In the genomic region with DNA sequence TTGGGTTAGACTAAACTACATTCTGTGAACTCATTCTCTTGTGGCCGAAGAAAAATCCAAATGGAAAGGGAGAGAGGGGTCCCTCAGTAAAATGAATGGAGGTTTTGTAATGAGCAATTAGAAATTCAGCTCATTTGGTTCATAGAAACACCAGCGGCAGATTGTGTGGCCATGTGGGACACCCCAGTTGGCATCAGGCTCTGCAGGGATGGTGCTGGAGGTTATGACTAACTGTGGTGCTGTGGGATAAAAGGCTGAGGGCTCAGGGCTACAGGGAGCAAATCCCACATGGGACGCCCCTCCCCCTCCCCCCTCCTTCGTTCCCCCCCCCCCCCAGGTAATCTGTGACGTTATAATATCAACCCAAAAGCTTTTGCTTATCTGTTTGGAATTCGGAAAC, we compare ENCODE assay signal across 15 mouse cellular contexts.
A peak's percentile ranks its signal among the peaks of the same experiment; 100 is the strongest.
DNase-seq lines count a peak whose midpoint lies in the region; ATAC-seq and TF ChIP-seq lines count a peak whose summit lies in the region.
"Had no signal": no experiment of that assay in that cellular context is flagged by ENCODE, and none has a peak within 500 bp of the region (broad histone marks: within the 10 kb centered on the region; RNA-seq: fewer than 3 reads in every experiment).

No protein-coding gene starts in this region.

- peak; percentile 27 for DNase-seq in Muller cell, postnatal 12 days (ENCODE audit: inconsistent ontology term)
- peak; percentile 86 for DNase-seq in brain, embryonic 14.5 days (ENCODE audit: low read depth)
- DNase-seq in forebrain, embryonic 14.5 days (ENCODE audit: low spot score) = peak; percentile 78
- peak; percentile 52 for DNase-seq in layer of hippocampus, adult 9-10 months (ENCODE audit: low spot score)
- no peak for DNase-seq in kidney, adult 2 months
- DNase-seq in testis, postnatal 14 days (ENCODE audit: low spot score) = no peak
- DNase-seq in kidney, postnatal 14 days = no peak
- DNase-seq: heart, adult 18-20 months; kidney, postnatal 10 days; lung, postnatal 10 days; thymus, adult 18-20 months had no signal

- H3K36me3 ChIP-seq in forebrain, embryonic 14.5 days (ENCODE audit: control insufficient read depth, insufficient read depth, low read length) = no peaks in the 10 kb centered on the region
- no peaks in the 10 kb centered on the region for H3K36me3 ChIP-seq in kidney, adult 2 months (ENCODE audit: control insufficient read depth, insufficient read depth, low read length)
- H3K36me3 ChIP-seq: limb, embryonic 13.5 days had no signal

- H3K4me2 ChIP-seq in forebrain, embryonic 14.5 days (ENCODE audit: low read length) = 0 out of 2 replicates have a peak overlapping the region, but pooled peaks have one; percentile 6
- H3K4me2 ChIP-seq: limb, embryonic 13.5 days had no signal

- H3K9me3 ChIP-seq in forebrain, embryonic 14.5 days (replicated peaks; ENCODE audit: control insufficient read depth, low read length) = no peaks in the 10 kb centered on the region
- H3K9me3 ChIP-seq: limb, embryonic 13.5 days had no signal

- no peak for TF ChIP-seq CTCF in brain, embryonic 14.5 days (IDR thresholded peaks at IDR 0.05; ENCODE audit: borderline replicate concordance, extremely low read depth, insufficient read depth, insufficient read length)
- no peak for TF ChIP-seq CTCF in kidney, adult 2 months (conservative IDR thresholded peaks at IDR 0.05; ENCODE audit: insufficient read depth, insufficient read length, low read depth, low read length)

- H3K9ac ChIP-seq in forebrain, embryonic 14.5 days (ENCODE audit: low read length) = no peak overlapping the region
- H3K9ac ChIP-seq: limb, embryonic 13.5 days had no signal

- no peak overlapping the region for H3K4me3 ChIP-seq in forebrain, embryonic 14.5 days (ENCODE audit: low read depth, low read length)
- H3K4me3 ChIP-seq in kidney, adult 2 months (ENCODE audit: insufficient read depth, low read depth, low read length) = no peak overlapping the region
- H3K4me3 ChIP-seq: erythroblast, embryonic 14.5 days; limb, embryonic 13.5 days; myocyte had no signal

- peaks cover 26% of the 10 kb centered on the region for H3K4me1 ChIP-seq in forebrain, embryonic 14.5 days (ENCODE audit: control insufficient read depth, insufficient read depth, low read length)
- no peaks in the 10 kb centered on the region for H3K4me1 ChIP-seq in kidney, adult 2 months (ENCODE audit: control insufficient read depth, insufficient read depth, low read length)

- TF ChIP-seq POLR2A in brain, embryonic 14.5 days (IDR thresholded peaks at IDR 0.05; ENCODE audit: borderline replicate concordance, extremely low read depth, insufficient read depth, insufficient read length, poor library complexity, severe bottlenecking) = no peak
- no peak for TF ChIP-seq POLR2A in kidney, adult 2 months (IDR thresholded peaks at IDR 0.05; ENCODE audit: low read depth, low read length)

- ATAC-seq in forebrain, embryonic 14.5 days = peak; percentile 85
- ATAC-seq: activated CD4-positive, CD25-positive, alpha-beta regulatory T cell, adult 4 months had no signal

- peak overlapping the region; percentile 70 for H3K27ac ChIP-seq in forebrain, embryonic 14.5 days (ENCODE audit: low read depth, low read length)
- H3K27ac ChIP-seq in kidney, adult 2 months (ENCODE audit: insufficient read depth, low read depth, low read length) = no peak overlapping the region
- H3K27ac ChIP-seq: limb, embryonic 13.5 days had no signal

- H3K27me3 ChIP-seq in forebrain, embryonic 14.5 days (replicated peaks; ENCODE audit: control insufficient read depth, insufficient read depth, low read length) = no peaks in the 10 kb centered on the region
- H3K27me3 ChIP-seq in kidney, adult 2 months (replicated peaks; ENCODE audit: control insufficient read depth, insufficient read depth, low read length) = no peaks in the 10 kb centered on the region
- H3K27me3 ChIP-seq: limb, embryonic 13.5 days had no signal

- WGBS in forebrain, embryonic 14.5 days = 36% methylated on average over 6 of the region's 6 CpGs
- WGBS in kidney, adult 2 months = 56% methylated on average over 6 of the region's 6 CpGs

Comparison
In these comparisons a context has a peak if more than half of its experiments do, and no peak if none do; other contexts are left out.
1. DNase-seq: peak in Muller cell, postnatal 12 days (single experiment), brain, embryonic 14.5 days (single experiment), forebrain, embryonic 14.5 days (single experiment) and layer of hippocampus, adult 9-10 months (single experiment); none in kidney, adult 2 months (single experiment), testis, postnatal 14 days (single experiment) and kidney, postnatal 14 days (single experiment).